Mouse (Mus musculus): ENCODE results near the gene Sympk.

- TF ChIP-seq GATA1 (IDR thresholded peaks at IDR 0.05; ENCODE audit: low read length) (no peak), TAL1 (IDR thresholded peaks at IDR 0.05; ENCODE audit: low read length) (no peak)
Measured at GRCm38 (mm10) chr7:19003902-19004630, 20.1 kb upstream of the Sympk start, which contains the start of gene Irf2bp1.

Measured in erythroblast, embryonic 14.5 days (primary cell).